Mouse (Mus musculus): Measurements from ENCODE around the gene Mrm1.

DNA sequence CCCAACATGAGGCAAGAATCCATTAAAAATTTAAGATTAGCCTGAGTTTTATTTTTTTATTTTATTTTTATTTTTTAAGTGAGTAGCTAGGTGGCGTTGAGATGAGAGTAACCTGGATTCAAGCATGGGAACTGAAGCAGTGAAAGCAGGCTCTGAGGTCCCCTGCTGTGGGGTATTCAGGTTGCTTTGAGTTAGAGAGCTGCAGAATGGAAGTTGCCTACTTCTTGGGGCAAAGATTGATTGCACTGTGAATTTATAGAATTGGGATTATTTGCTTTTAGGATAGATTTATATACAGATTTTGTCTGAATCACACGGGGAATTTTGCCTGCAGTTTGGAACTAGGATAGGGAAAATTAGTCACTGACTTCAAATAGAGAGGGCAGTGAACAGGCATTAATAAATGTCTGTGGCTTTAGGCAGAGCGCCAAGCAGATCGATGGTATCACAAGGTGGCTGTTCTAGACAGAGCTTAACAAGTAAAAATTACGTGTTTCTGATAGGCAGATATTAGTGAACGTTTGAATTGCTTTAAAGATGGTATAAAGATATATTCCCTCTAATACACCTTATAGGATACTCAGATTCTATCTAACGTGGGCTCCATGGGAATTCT, 28.3 kb upstream of the Mrm1 start:
- TF ChIP-seq CTCF (IDR thresholded peaks at IDR 0.05; ENCODE audit: extremely low read depth, insufficient read length, insufficient replicate concordance, low read depth, low read length) (no peak), POLR2A (IDR thresholded peaks at IDR 0.05; ENCODE audit: low read depth, low read length) (no peak)
